Mouse (Mus musculus) kidney, embryonic 16.5 days (tissue): ENCODE measurements around the gene Egln1. TPM values are rescaled to one million over a fixed set of nuclear protein-coding genes. Genes with fewer than 3 reads are reported as not detected.

Source experiments
- ATAC-seq: fragments of 200-750 bp; cut with Nextera tagmentation; 2 replicates; pipeline ENCODE4 v1.8.0; 2017; ENCODE audit warnings: moderate TSS enrichment; ENCODE audit not compliant: low FRiP score, low TSS enrichment
- H3K27ac ChIP-seq: fragments of 300-500 bp; sonication (generic); 2 replicates; pipeline ENCODE4 v1.5.1; 2014; ENCODE audit warnings: low read length
- H3K27me3 ChIP-seq: fragments of 300-500 bp; sonication (generic); 2 replicates; pipeline ENCODE4 v1.6.1; 2014; ENCODE audit warnings: low read length, control low read depth, mixed read lengths; ENCODE audit not compliant: insufficient read depth
- H3K36me3 ChIP-seq: fragments of 300-500 bp; sonication (generic); 2 replicates; pipeline ENCODE4 v1.6.1; 2014; ENCODE audit warnings: low read length, control low read depth, mixed read lengths; ENCODE audit not compliant: insufficient read depth
- H3K4me1 ChIP-seq: fragments of 300-500 bp; sonication (generic); 2 replicates; pipeline ENCODE4 v1.6.1; 2014; ENCODE audit warnings: low read length, control low read depth, mixed read lengths; ENCODE audit not compliant: insufficient read depth
- H3K4me2 ChIP-seq: fragments of 300-500 bp; sonication (generic); replicated peaks from 2 replicates; pipeline ENCODE4 v1.6.1; 2014; ENCODE audit warnings: low read depth, low read length
- H3K4me3 ChIP-seq: fragments of 300-500 bp; sonication (generic); 2 replicates; pipeline ENCODE4 v1.5.1; 2014; ENCODE audit warnings: mild to moderate bottlenecking, low read length
- H3K9ac ChIP-seq: fragments of 300-500 bp; sonication (generic); replicated peaks from 2 replicates; pipeline ENCODE4 v1.6.1; 2014; ENCODE audit warnings: low read length
- H3K9me3 ChIP-seq: fragments of 300-500 bp; sonication (generic); 2 replicates; pipeline ENCODE4 v1.6.1; 2016; ENCODE audit warnings: low read length, control low read depth
- WGBS: fragments of 180-500 bp; shearing (Covaris S2); extraction: QIAGEN DNeasy Blood & Tissue Kit; methylation state at CpG from one replicate; pipeline ENCODE4 v1.1.7; 2014; 5-methylcytosine and 5-hydroxymethylcytosine counted together
- polyA plus RNA-seq: library from polyadenylated mRNA; unstranded; fragments of >200 nt; fragmentation: Nextera tagmentation; extraction: Ambion mirVana; gene quantifications from 2 replicates; pipeline ENCODE4 v1.2.1, GENCODE M21; 2015

Egln1 gene
- polyA plus RNA-seq: 9.0 and 10.3 TPM in 2 replicates

DNA sequence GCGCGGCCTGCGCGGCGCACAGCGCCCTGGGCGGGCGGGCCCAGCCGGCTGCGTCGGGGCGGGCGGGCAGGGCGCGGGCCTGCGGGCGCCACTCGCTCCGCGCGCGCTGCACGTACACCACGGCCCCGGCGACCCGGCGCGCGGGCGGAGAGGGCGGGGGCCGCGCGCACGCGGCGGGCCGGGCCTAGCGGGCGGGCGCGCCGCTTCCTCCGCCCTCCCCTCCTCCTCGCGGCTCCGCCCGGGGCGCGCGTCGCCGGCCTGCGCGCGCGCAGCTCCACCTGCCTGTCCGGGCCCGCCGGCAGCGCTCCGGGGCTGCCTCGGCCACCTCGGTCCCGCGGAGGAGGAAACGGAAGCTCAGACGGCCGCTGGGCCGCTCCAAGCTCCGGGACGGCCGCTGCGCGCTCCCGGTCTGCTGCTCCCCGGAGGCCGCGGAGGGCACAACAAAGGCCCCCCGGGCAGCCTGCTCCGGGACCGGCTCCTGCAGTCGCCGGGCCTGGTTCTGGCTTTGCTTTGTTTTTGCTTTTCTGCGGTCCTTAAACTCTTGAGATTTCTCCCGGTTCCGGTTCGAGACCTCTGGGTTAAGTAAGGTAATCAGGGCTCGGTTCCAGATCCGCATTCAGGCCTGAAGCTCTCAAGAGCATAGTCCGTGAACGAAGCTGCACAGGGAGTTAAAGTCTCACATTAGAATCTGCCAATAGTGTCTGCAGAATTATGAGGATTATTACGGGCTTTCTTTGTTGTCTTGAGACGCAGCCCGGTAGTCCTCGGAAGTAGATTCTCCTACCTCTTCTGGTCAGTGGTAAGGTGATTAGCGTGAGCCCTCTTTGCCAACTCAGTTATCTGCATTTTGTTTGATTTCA, at the start of gene Egln1:
Egln1 (minus strand) TSS at position 116 of the 860 bp plus-strand sequence.
- 1% methylated on average over 41 of the region's 98 CpGs for WGBS
- no peaks in the 10 kb centered on the region for H3K36me3 ChIP-seq
- peak within 1 kb of the TSS; percentile 94 for H3K4me3 ChIP-seq
- peak within 1 kb of the TSS; percentile 98 for H3K27ac ChIP-seq
- peak within 1 kb of the TSS; percentile 71 for H3K4me2 ChIP-seq
- no peaks in the 10 kb centered on the region for H3K27me3 ChIP-seq
- H3K9me3 ChIP-seq: no peaks in the 10 kb centered on the region
- H3K9ac ChIP-seq: peak within 1 kb of the TSS; percentile 96
- H3K4me1 ChIP-seq: peaks cover 30% of the 10 kb centered on the region
- peak; percentile 87 for ATAC-seq

DNA sequence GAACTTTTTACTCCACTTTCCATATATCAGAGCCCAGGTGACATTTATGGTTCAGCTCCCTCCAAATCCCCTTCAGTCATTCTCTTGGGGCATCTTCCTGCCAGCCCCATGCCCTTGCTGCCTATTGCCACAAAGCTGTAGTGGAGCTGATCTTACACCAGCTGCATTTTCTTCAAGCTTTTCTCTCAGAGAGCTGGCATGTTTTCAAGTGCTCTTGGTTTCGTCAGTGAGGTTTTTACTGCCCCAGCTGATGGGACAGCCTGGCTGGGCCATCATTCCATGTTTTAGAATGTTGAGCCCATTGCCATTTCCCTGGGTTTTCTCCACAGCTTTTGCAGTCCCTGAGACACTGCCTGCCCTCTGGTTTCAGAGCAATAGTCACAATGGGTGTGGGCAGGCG, 46.7 kb upstream of the Egln1 start:
- Histone ChIP-seq H3K36me3 (no peaks in the 10 kb centered on the region), H3K4me1 (peaks cover 7% of the 10 kb centered on the region; the same call in 1 of the 2 replicates), H3K4me3 (no peak overlapping the region), H3K9ac (no peak overlapping the region), H3K4me2 (no peak overlapping the region), H3K27me3 (no peaks in the 10 kb centered on the region), H3K9me3 (peaks cover 12% of the 10 kb centered on the region; the same call in 1 of the 2 replicates), H3K27ac (no peak overlapping the region)
- no peak for ATAC-seq
- 75% methylated on average over 2 of the region's 2 CpGs for WGBS

DNA sequence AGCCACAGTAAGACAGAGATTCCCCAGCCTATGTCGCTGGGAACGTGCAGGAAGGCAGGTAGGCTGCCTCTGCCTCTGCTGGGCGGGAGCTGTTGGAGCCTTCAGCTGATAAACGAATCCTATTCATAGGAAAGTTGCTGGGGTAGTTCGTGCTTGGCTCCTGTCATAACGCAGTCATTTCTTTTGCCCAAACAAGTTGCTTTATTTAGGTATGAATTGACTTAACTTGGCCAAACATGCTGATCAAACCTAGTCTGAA, 42.5 kb upstream of the Egln1 start:
- Histone ChIP-seq H3K4me2 (peak overlapping the region; percentile 42; the same call in 1 of the 2 replicates), H3K27ac (no peak overlapping the region), H3K4me1 (peaks cover 8% of the 10 kb centered on the region; the same call in 1 of the 2 replicates), H3K27me3 (no peaks in the 10 kb centered on the region), H3K9me3 (no peaks in the 10 kb centered on the region), H3K36me3 (no peaks in the 10 kb centered on the region), H3K9ac (no peak overlapping the region), H3K4me3 (peak overlapping the region; percentile 26; the same call in 1 of the 2 replicates)
- 29% methylated on average over 6 of the region's 6 CpGs for WGBS
- ATAC-seq: no peak

DNA sequence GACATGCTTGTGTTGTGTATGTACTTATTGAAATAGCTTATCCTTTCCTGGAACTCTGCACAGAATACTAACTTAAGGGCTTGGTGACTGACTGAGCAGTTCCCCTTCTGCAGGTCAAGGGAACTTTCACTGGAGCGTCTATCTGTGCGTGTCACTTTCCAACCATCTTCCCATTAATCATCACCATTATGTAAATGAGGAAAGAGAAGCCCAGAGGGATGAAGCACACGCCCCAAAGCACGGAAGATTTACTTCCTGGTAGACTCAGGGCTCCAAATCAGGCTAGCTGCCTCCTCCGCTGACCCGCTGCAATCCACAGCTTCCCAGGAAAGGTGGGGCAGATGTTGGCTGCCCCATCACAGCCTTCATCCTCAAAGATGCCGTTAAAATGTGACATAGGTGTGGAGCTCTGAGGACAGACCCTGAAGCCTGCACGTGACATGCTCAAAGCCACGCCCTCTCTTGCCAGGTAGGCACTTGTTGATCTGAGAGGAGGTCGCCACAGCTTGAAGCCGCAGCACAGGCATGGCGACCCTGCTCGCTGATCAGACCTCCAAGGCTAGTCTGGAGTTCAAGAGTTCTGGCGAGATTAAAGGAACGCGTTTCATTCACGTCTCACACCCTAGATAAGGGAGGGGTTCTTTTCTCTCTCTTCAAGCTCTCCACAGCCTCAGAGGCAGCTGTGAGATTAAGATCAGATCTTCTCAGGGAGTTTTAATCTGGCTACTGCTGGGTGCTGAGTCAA, 42.0 kb upstream of the Egln1 start:
- Histone ChIP-seq H3K27ac (no peak overlapping the region), H3K36me3 (no peaks in the 10 kb centered on the region), H3K4me2 (peak overlapping the region; percentile 42), H3K4me3 (peak overlapping the region; percentile 26), H3K27me3 (no peaks in the 10 kb centered on the region), H3K9ac (peak overlapping the region; percentile 32), H3K9me3 (no peaks in the 10 kb centered on the region), H3K4me1 (peaks cover 8% of the 10 kb centered on the region; the same call in 1 of the 2 replicates)
- no peak for ATAC-seq
- 12% methylated on average over 17 of the region's 17 CpGs for whole genome bisulfite sequencing

DNA sequence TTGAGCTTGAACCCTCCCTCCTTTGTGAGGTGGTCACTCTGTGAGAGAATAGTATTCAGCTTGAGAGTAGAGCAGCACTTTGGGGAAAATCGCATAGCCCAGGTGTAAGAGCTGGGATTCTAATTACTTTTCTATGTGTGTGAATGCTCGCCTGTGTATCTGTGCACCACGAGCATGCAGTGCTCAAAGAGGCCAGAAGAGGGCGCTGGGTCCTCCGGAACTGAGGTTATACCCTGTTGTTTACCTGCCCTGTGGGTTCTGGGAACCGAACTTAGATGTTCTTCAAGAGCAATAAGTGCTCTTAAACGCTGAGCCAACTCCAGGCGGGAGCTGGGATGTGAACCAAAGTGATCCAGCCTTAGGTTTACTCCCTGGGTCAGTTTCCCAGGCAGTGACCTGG, 31.7 kb upstream of the Egln1 start:
- no peak for ATAC-seq
- no peak overlapping the region for H3K27ac ChIP-seq
- 80% methylated on average over 8 of the region's 8 CpGs for WGBS
- H3K4me3 ChIP-seq: no peak overlapping the region
- no peak overlapping the region for H3K9ac ChIP-seq
- peaks cover 11% of the 10 kb centered on the region; the same call in 1 of the 2 replicates for H3K9me3 ChIP-seq
- H3K4me1 ChIP-seq: no peaks in the 10 kb centered on the region
- H3K36me3 ChIP-seq: no peaks in the 10 kb centered on the region
- no peak overlapping the region for H3K4me2 ChIP-seq
- no peaks in the 10 kb centered on the region for H3K27me3 ChIP-seq

DNA sequence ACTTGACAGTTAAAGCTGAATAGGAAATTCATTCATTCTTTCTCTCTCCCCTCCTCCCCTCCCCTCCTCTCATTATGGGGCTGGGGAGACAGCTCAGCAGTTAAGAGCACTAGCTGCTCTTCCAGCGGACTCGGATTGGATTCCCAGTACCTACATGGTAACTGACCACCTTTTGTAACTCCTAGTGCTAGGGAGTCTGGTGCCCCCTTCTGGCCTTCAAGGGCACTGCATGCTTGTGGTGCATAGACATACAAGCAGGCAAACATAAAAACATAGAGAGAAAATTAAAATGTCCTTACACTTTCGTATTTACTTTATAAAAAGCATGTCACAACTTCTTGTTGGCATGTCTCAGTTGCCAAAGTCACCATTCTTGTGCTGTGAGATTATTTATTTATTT, 30.9 kb upstream of the Egln1 start:
- ATAC-seq: no peak
- H3K36me3 ChIP-seq: no peaks in the 10 kb centered on the region
- H3K4me1 ChIP-seq: no peaks in the 10 kb centered on the region
- no peak overlapping the region for H3K4me3 ChIP-seq
- H3K27ac ChIP-seq: no peak overlapping the region
- WGBS: 94% methylated on average over 3 of the region's 3 CpGs
- H3K9ac ChIP-seq: no peak overlapping the region
- peaks cover 11% of the 10 kb centered on the region; the same call in 1 of the 2 replicates for H3K9me3 ChIP-seq
- no peak overlapping the region for H3K4me2 ChIP-seq
- no peaks in the 10 kb centered on the region for H3K27me3 ChIP-seq

DNA sequence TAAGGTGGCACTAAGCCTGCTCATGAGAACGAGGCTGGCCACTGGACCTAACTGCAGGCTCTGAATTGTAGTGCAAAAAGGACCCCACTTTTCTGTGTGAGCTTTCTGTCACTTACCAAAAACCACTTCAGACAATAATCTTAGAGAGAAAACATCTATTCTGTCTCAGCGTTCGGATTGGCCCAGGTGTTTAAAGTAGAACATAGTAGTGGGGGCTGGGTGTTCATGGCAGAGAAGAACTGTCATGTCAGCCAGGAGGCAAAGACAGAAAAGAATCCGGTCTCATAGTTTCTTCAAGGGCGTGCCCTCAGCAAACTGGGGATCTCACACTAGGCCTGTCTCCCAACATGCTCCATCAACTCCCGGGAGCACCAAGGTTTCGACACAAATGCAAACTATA, 28.9 kb upstream of the Egln1 start:
- Histone ChIP-seq H3K4me3 (no peak overlapping the region), H3K4me2 (no peak overlapping the region), H3K9me3 (peaks cover 11% of the 10 kb centered on the region; the same call in 1 of the 2 replicates), H3K36me3 (no peaks in the 10 kb centered on the region), H3K9ac (no peak overlapping the region), H3K27me3 (no peaks in the 10 kb centered on the region), H3K27ac (no peak overlapping the region), H3K4me1 (no peaks in the 10 kb centered on the region)
- WGBS: 83% methylated on average over 7 of the region's 7 CpGs
- no peak for ATAC-seq

DNA sequence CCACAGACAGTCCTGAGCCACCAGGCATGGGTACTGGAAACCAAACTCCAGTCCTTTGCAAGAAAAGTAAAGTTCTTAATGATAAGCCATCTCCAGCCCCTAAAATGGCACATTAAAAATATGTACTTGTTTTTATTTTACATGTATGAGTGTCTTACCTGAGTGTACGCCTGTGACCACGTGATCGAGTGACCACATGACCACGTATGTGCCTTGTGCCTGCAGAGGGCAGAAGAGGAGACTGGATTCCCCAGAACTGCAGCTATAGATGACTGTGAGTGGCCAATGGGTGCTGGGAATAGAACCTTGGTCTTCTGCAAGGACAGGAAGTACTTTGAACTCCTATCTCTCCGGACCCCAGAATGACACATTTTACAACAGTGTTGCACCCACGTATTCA, 27.1 kb upstream of the Egln1 start:
- 92% methylated on average over 6 of the region's 6 CpGs for WGBS
- no peak overlapping the region for H3K27ac ChIP-seq
- no peaks in the 10 kb centered on the region for H3K27me3 ChIP-seq
- H3K9me3 ChIP-seq: peaks cover 11% of the 10 kb centered on the region; the same call in 1 of the 2 replicates
- H3K36me3 ChIP-seq: no peaks in the 10 kb centered on the region
- no peak overlapping the region for H3K4me2 ChIP-seq
- H3K9ac ChIP-seq: no peak overlapping the region
- H3K4me1 ChIP-seq: no peaks in the 10 kb centered on the region
- H3K4me3 ChIP-seq: no peak overlapping the region
- no peak for ATAC-seq

DNA sequence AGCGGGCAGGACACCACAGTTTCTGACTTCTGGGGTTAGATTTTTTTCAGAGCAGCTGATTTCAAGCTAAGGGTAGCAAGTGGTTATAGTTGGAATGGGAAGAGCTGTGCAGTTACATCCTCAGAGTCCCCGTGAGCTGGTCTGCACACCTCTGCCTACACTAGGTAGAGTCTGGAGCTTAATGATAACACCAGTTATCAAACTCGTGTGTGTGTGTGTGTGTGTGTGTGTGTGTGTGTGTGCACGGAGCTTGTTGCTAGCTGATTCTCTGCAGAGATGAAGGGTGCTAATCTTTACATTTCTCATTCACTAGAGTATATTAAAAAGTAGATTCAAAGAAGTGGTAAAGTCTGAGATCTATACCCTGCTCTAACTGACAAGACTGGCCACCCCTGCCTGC, 25.1 kb upstream of the Egln1 start:
- no peak for ATAC-seq
- WGBS: 69% methylated on average over 4 of the region's 4 CpGs
- Histone ChIP-seq H3K4me2 (no peak overlapping the region), H3K4me1 (peaks cover 6% of the 10 kb centered on the region; the same call in 1 of the 2 replicates), H3K27me3 (no peaks in the 10 kb centered on the region), H3K4me3 (no peak overlapping the region), H3K9ac (no peak overlapping the region), H3K9me3 (no peaks in the 10 kb centered on the region), H3K27ac (no peak overlapping the region), H3K36me3 (no peaks in the 10 kb centered on the region)

DNA sequence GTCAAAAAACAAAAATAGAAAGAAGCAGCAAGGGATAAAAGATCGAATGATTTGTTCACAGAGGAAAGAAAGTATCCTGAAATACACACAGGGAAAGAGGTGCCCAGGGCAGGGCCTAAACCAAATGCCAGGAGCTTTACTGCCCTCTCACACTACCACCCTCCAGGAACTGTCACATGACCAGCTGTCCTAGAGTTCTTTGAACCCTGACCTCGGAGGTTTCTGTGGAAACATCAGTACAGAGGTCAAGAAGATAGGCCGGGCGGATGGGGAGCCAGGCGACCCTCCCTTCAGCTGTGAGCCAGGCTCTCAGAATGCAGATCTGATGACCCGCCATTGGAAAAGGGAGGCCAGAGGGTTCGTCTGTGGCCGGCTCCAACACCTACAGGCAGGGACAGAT, 24.1 kb upstream of the Egln1 start:
- Histone ChIP-seq H3K9me3 (no peaks in the 10 kb centered on the region), H3K27me3 (no peaks in the 10 kb centered on the region), H3K4me3 (no peak overlapping the region), H3K27ac (no peak overlapping the region), H3K9ac (no peak overlapping the region), H3K4me2 (no peak overlapping the region), H3K4me1 (peaks cover 8% of the 10 kb centered on the region; the same call in 1 of the 2 replicates), H3K36me3 (no peaks in the 10 kb centered on the region)
- no peak for ATAC-seq
- WGBS: 73% methylated on average over 8 of the region's 8 CpGs
